Mouse (Mus musculus) MEL (cell line): ENCODE data around the gene Bcorl1. TPM values are rescaled to one million over a fixed set of nuclear protein-coding genes. Genes with fewer than 3 reads are reported as not detected.
A peak's percentile ranks its signal among the peaks of the same experiment; 100 is the strongest.

Experiments
- DNase-seq: peaks from one replicate; pipeline ENCODE4 v3.0.0; 2011; ENCODE audit warnings: low read depth, low spot score
- H3K27ac ChIP-seq: 2 replicates; pipeline ENCODE4 v1.5.1; 2012; ENCODE audit warnings: low read depth, mild to moderate bottlenecking, control low read depth, low read length, moderate library complexity; ENCODE audit not compliant: control insufficient read depth
- H3K27me3 ChIP-seq, 2 experiments: fragments of 150-350 bp in 1 of 2; sonication (generic) in 1 of 2; 2 replicates each; pipeline ENCODE4 v1.6.1; 2012; ENCODE audit warnings: low read length in 2 of 2, mild to moderate bottlenecking in 2 of 2, improper control_type of control experiment in 1 of 2, moderate library complexity in 1 of 2; ENCODE audit not compliant: insufficient read depth in 2 of 2, control insufficient read depth in 1 of 2
- H3K36me3 ChIP-seq, 2 experiments: 2 replicates each; pipeline ENCODE4 v1.6.1; 2012 to 2014; ENCODE audit warnings: low read length in 2 of 2, improper control_type of control experiment in 1 of 2, inconsistent platforms in 1 of 2, mild to moderate bottlenecking in 1 of 2; ENCODE audit not compliant: insufficient read depth in 2 of 2, control insufficient read depth in 1 of 2
- H3K4me1 ChIP-seq, 2 experiments: fragments of 150-350 bp in 1 of 2; sonication (generic) in 1 of 2; 2 replicates each; pipeline ENCODE4 v1.6.1; 2012; ENCODE audit warnings: low read length in 2 of 2, improper control_type of control experiment in 1 of 2, mild to moderate bottlenecking in 1 of 2; ENCODE audit not compliant: insufficient read depth in 2 of 2, control insufficient read depth in 1 of 2
- H3K4me3 ChIP-seq, 2 experiments: fragments of 150-350 bp in 1 of 2; sonication (generic) in 1 of 2; 2 replicates each; pipeline ENCODE4 v1.5.1; 2012; ENCODE audit warnings: low read depth in 2 of 2, low read length in 2 of 2, mild to moderate bottlenecking in 2 of 2, moderate library complexity in 2 of 2, control low read depth in 1 of 2, improper control_type of control experiment in 1 of 2; ENCODE audit not compliant: control insufficient read depth in 1 of 2, insufficient read depth in 1 of 2
- H3K79me2 ChIP-seq: 2 replicates; pipeline ENCODE4 v1.6.1; 2012; ENCODE audit warnings: mild to moderate bottlenecking, low read length, moderate library complexity; ENCODE audit not compliant: control insufficient read depth, poor library complexity, insufficient read depth
- H3K9ac ChIP-seq: 2 replicates; pipeline ENCODE4 v1.6.1; 2012; ENCODE audit warnings: low read depth, mild to moderate bottlenecking, control low read depth, low read length, moderate library complexity; ENCODE audit not compliant: control insufficient read depth, poor library complexity, severe bottlenecking
- H3K9me3 ChIP-seq: fragments of 150-350 bp; sonication (generic); replicated peaks from 2 replicates; pipeline ENCODE4 v1.6.1; 2012; ENCODE audit warnings: mild to moderate bottlenecking, low read length, improper control_type of control experiment, moderate library complexity; ENCODE audit not compliant: insufficient read depth
- BHLHE40 ChIP-seq: IDR thresholded peaks from 2 replicates; pipeline ENCODE4 v1.6.1; 2012; ENCODE audit warnings: low read depth, mild to moderate bottlenecking, inconsistent platforms, low read length, improper control_type of control experiment, borderline replicate concordance
- CHD1 ChIP-seq: IDR thresholded peaks from 2 replicates; pipeline ENCODE4 v1.6.1; 2012; ENCODE audit warnings: low read depth, mild to moderate bottlenecking, inconsistent platforms, low read length, improper control_type of control experiment
- CHD2 ChIP-seq: IDR thresholded peaks from 2 replicates; pipeline ENCODE4 v1.6.1; 2011; ENCODE audit warnings: low read length, improper control_type of control experiment
- CTCF ChIP-seq, 3 experiments: IDR thresholded peaks in 2 of 3; conservative IDR thresholded peaks in 1 of 3; 2 replicates each; pipeline ENCODE4 v1.5.1; 2011 to 2012; ENCODE audit warnings: low read length in 3 of 3, low read depth in 2 of 3, mild to moderate bottlenecking in 2 of 3, improper control_type of control experiment in 1 of 3, inconsistent platforms in 1 of 3, mixed read lengths in 1 of 3, moderate library complexity in 1 of 3; ENCODE audit not compliant: control insufficient read depth in 1 of 3, insufficient read depth in 1 of 3, poor library complexity in 1 of 3, severe bottlenecking in 1 of 3
- E2F4 ChIP-seq: IDR thresholded peaks from 2 replicates; pipeline ENCODE4 v1.6.1; 2011; ENCODE audit warnings: low read depth, low read length, improper control_type of control experiment, borderline replicate concordance
- ELF1 ChIP-seq: IDR thresholded peaks from 2 replicates; pipeline ENCODE4 v1.6.1; 2014; ENCODE audit warnings: low read depth, mild to moderate bottlenecking, inconsistent platforms, low read length, improper control_type of control experiment, moderate library complexity
- EP300 ChIP-seq, 2 experiments: IDR thresholded peaks; 2 replicates each; pipeline ENCODE4 v1.6.1; 2011; ENCODE audit warnings: improper control_type of control experiment in 2 of 2, low read length in 2 of 2, low read depth in 1 of 2, mild to moderate bottlenecking in 1 of 2
- ETS1 ChIP-seq: IDR thresholded peaks from 2 replicates; pipeline ENCODE4 v1.6.1; 2012; ENCODE audit warnings: low read depth, mild to moderate bottlenecking, inconsistent platforms, low read length, improper control_type of control experiment, moderate library complexity
- GABPA ChIP-seq: IDR thresholded peaks from 2 replicates; pipeline ENCODE4 v1.6.1; 2012; ENCODE audit warnings: low read depth, mild to moderate bottlenecking, inconsistent platforms, low read length, improper control_type of control experiment, moderate library complexity
- GATA1 ChIP-seq: IDR thresholded peaks from 2 replicates; pipeline ENCODE4 v1.6.1; 2011; ENCODE audit warnings: low read depth, low read length, improper control_type of control experiment
- HCFC1 ChIP-seq: IDR thresholded peaks from 2 replicates; pipeline ENCODE4 v1.6.1; 2012; ENCODE audit warnings: low read depth, mild to moderate bottlenecking, inconsistent platforms, low read length, improper control_type of control experiment, moderate library complexity
- JUND ChIP-seq: IDR thresholded peaks from 2 replicates; pipeline ENCODE4 v1.6.1; 2011; ENCODE audit warnings: low read depth, mild to moderate bottlenecking, improper control_type of control experiment, low read length
- KAT2A ChIP-seq: conservative IDR thresholded peaks from 2 replicates; pipeline ENCODE4 v1.6.1; 2012; ENCODE audit warnings: low read depth, low read length, improper control_type of control experiment, inconsistent platforms
- MAFK ChIP-seq: IDR thresholded peaks from 2 replicates; pipeline ENCODE4 v1.6.1; 2011; ENCODE audit warnings: low read depth, mild to moderate bottlenecking, low read length, improper control_type of control experiment, borderline replicate concordance
- MAX ChIP-seq: IDR thresholded peaks from 2 replicates; pipeline ENCODE4 v1.6.1; 2011; ENCODE audit warnings: low read length, improper control_type of control experiment
- MXI1 ChIP-seq: IDR thresholded peaks from 2 replicates; pipeline ENCODE4 v1.6.1; 2011; ENCODE audit warnings: mild to moderate bottlenecking, low read depth, low read length, improper control_type of control experiment
- MYB ChIP-seq: IDR thresholded peaks from 2 replicates; pipeline ENCODE4 v1.6.1; 2011; ENCODE audit warnings: mild to moderate bottlenecking, low read depth, low read length, improper control_type of control experiment
- MYC ChIP-seq: IDR thresholded peaks from 2 replicates; pipeline ENCODE4 v1.6.1; 2011; ENCODE audit warnings: low read depth, mild to moderate bottlenecking, low read length, improper control_type of control experiment, moderate library complexity
- NELFE ChIP-seq: IDR thresholded peaks from 2 replicates; pipeline ENCODE4 v1.6.1; 2011; ENCODE audit warnings: low read depth, low read length, improper control_type of control experiment
- NRF1 ChIP-seq: IDR thresholded peaks from 2 replicates; pipeline ENCODE4 v1.6.1; 2014; ENCODE audit warnings: low read depth, mild to moderate bottlenecking, inconsistent platforms, low read length, improper control_type of control experiment, moderate library complexity; ENCODE audit not compliant: poor library complexity, insufficient read depth, severe bottlenecking
- POLR2A ChIP-seq, 2 experiments: IDR thresholded peaks; 2 replicates each; pipeline ENCODE4 v1.6.1; 2011 to 2012; ENCODE audit warnings: low read length in 2 of 2, mild to moderate bottlenecking in 2 of 2, control low read depth in 1 of 2, improper control_type of control experiment in 1 of 2, low read depth in 1 of 2, moderate library complexity in 1 of 2; ENCODE audit not compliant: control insufficient read depth in 1 of 2, insufficient read depth in 1 of 2, poor library complexity in 1 of 2
- POLR2AphosphoS2 ChIP-seq: IDR thresholded peaks from 2 replicates; pipeline ENCODE4 v1.6.1; 2011; ENCODE audit warnings: low read length, improper control_type of control experiment
- POLR2AphosphoS5 ChIP-seq: IDR thresholded peaks from 2 replicates; pipeline ENCODE4 v1.6.1; 2012; ENCODE audit warnings: low read depth, borderline replicate concordance, mild to moderate bottlenecking, inconsistent platforms, low read length, moderate library complexity, mixed read lengths
- RAD21 ChIP-seq: IDR thresholded peaks from 2 replicates; pipeline ENCODE4 v1.6.1; 2011; ENCODE audit warnings: mild to moderate bottlenecking, low read depth, low read length, improper control_type of control experiment
- RCOR1 ChIP-seq: IDR thresholded peaks from 2 replicates; pipeline ENCODE4 v1.6.1; 2012; ENCODE audit warnings: low read depth, mild to moderate bottlenecking, inconsistent platforms, low read length, improper control_type of control experiment
- SIN3A ChIP-seq: IDR thresholded peaks from 2 replicates; pipeline ENCODE4 v1.6.1; 2012; ENCODE audit warnings: low read length, improper control_type of control experiment, inconsistent platforms
- SMC3 ChIP-seq: IDR thresholded peaks from 2 replicates; pipeline ENCODE4 v1.6.1; 2011; ENCODE audit warnings: low read depth, low read length, improper control_type of control experiment
- TAL1 ChIP-seq: IDR thresholded peaks from 2 replicates; pipeline ENCODE4 v1.6.1; 2012; ENCODE audit warnings: mild to moderate bottlenecking, inconsistent platforms, low read length, moderate library complexity, mixed read lengths
- TBP ChIP-seq: IDR thresholded peaks from 2 replicates; pipeline ENCODE4 v1.8.0; 2011; ENCODE audit warnings: low read depth, low read length, improper control_type of control experiment
- TCF12 ChIP-seq: IDR thresholded peaks from 2 replicates; pipeline ENCODE4 v1.6.1; 2014; ENCODE audit warnings: low read depth, mild to moderate bottlenecking, inconsistent platforms, low read length, improper control_type of control experiment, moderate library complexity
- UBTF ChIP-seq: IDR thresholded peaks from 2 replicates; pipeline ENCODE4 v1.6.1; 2012; ENCODE audit warnings: low read depth, mild to moderate bottlenecking, inconsistent platforms, low read length, improper control_type of control experiment, moderate library complexity, borderline replicate concordance; ENCODE audit not compliant: insufficient read depth
- USF1 ChIP-seq: IDR thresholded peaks from 2 replicates; pipeline ENCODE4 v1.6.1; 2014; ENCODE audit warnings: low read depth, mild to moderate bottlenecking, inconsistent platforms, low read length, improper control_type of control experiment, moderate library complexity
- USF2 ChIP-seq, 2 experiments: IDR thresholded peaks; 2 replicates each; pipeline ENCODE4 v1.6.1; 2011 to 2012; ENCODE audit warnings: improper control_type of control experiment in 2 of 2, low read length in 2 of 2, borderline replicate concordance in 1 of 2, inconsistent platforms in 1 of 2, low read depth in 1 of 2, mild to moderate bottlenecking in 1 of 2; ENCODE audit not compliant: insufficient read depth in 1 of 2
- ZC3H11A ChIP-seq: IDR thresholded peaks from 2 replicates; pipeline ENCODE4 v1.6.1; 2012; ENCODE audit warnings: low read depth, mild to moderate bottlenecking, inconsistent platforms, low read length, improper control_type of control experiment
- ZKSCAN1 ChIP-seq: IDR thresholded peaks from 2 replicates; pipeline ENCODE4 v1.6.1; 2012; ENCODE audit warnings: low read depth, mild to moderate bottlenecking, inconsistent platforms, low read length, improper control_type of control experiment, moderate library complexity
- ZMIZ1 ChIP-seq: IDR thresholded peaks from 2 replicates; pipeline ENCODE4 v1.6.1; 2012; ENCODE audit warnings: low read depth, mild to moderate bottlenecking, inconsistent platforms, low read length, improper control_type of control experiment, moderate library complexity
- ZNF384 ChIP-seq: IDR thresholded peaks from 2 replicates; pipeline ENCODE4 v1.6.1; 2012; ENCODE audit warnings: low read depth, mild to moderate bottlenecking, inconsistent platforms, low read length, improper control_type of control experiment
- polyA plus RNA-seq, 2 experiments: library from polyadenylated mRNA; stranded (reverse) in 1 of 2; unstranded in 1 of 2; fragments of >175 nt in 1 of 2; fragments of >200 nt in 1 of 2; gene quantifications; 2 replicates each; pipeline versions ENCODE4 v1.2.1 to v1.2.4; 2012; ENCODE audit warnings: low replicate concordance in 2 of 2, low read depth in 1 of 2; ENCODE audit not compliant: insufficient read length in 2 of 2, insufficient read depth in 1 of 2, missing spikeins in 1 of 2
- total RNA-seq: library from RNA; depleted of rRNA; stranded (reverse); fragments of 300-350 nt; gene quantifications from 2 replicates; pipeline ENCODE4 v1.2.3, GENCODE M21; 2012

The Bcorl1 gene
- total and polyA plus RNA-seq, 3 experiments = 3.0 to 12.9 TPM; not detected in 1

- H3K36me3 ChIP-seq = peaks cover 0 to 2% of the 10 kb centered on the region in 2 experiments; a peak in 3 of 4 replicates
- TF ChIP-seq BHLHE40 (no peak), NELFE (no peak), TAL1 (no peak), USF1 (no peak), SMC3 (peak; percentile 69), CHD2 (no peak), TBP (no peak), MYC (0 out of 2 replicates have a peak, but pooled peaks have one; percentile 14), SIN3A (peak; percentile 13; the same call in 1 of the 2 replicates), ELF1 (no peak), MYB (no peak), MXI1 (no peak), RAD21 (peak; percentile 62), EP300 (IDR thresholded peaks at IDR 0.05; ENCODE audit: low read depth in 1 of 2, low read length in 2 of 2) (no peak), HCFC1 (no peak), ZC3H11A (peak; percentile 27; the same call in 1 of the 2 replicates), ZKSCAN1 (no peak), TCF12 (no peak), GATA1 (no peak), POLR2AphosphoS2 (peak; percentile 35; the same call in 1 of the 2 replicates), ZMIZ1 (no peak), JUND (no peak), CHD1 (no peak), POLR2AphosphoS5 (no peak), MAX (no peak), ZNF384 (no peak), GABPA (no peak), UBTF (no peak), E2F4 (no peak), ETS1 (no peak), CTCF (IDR thresholded peaks at IDR 0.05 in 2 of 3, conservative IDR thresholded peaks at IDR 0.05 in 1 of 3; ENCODE audit: control insufficient read depth in 1 of 3, insufficient read depth in 1 of 3, low read depth in 2 of 3, low read length in 3 of 3, poor library complexity in 1 of 3, severe bottlenecking in 1 of 3) (peak; percentile 40 to 91 (median 74); a peak in 5 of 6 replicates), POLR2A (IDR thresholded peaks at IDR 0.05; ENCODE audit: control insufficient read depth in 1 of 2, insufficient read depth in 1 of 2, low read depth in 1 of 2, low read length in 2 of 2, poor library complexity in 1 of 2) (no peak), RCOR1 (no peak), MAFK (no peak), USF2 (IDR thresholded peaks at IDR 0.05; ENCODE audit: borderline replicate concordance in 1 of 2, insufficient read depth in 1 of 2, low read depth in 1 of 2, low read length in 2 of 2) (no peak), NRF1 (no peak), KAT2A (no peak)
Observed at GRCm38 (mm10) chrX:48409611-48410387, 68.6 kb downstream of the Bcorl1 start.

More at GRCm38 (mm10) chrX:48409611-48410387, 68.6 kb downstream of the Bcorl1 start:
- H3K4me3 ChIP-seq = peak overlapping the region; percentile 67 to 89; a peak in 3 of 4 replicates
- H3K4me1 ChIP-seq = no peaks in the 10 kb centered on the region
- no peaks in the 10 kb centered on the region for H3K27me3 ChIP-seq
- no peaks in the 10 kb centered on the region for H3K79me2 ChIP-seq
- peak overlapping the region; percentile 45 for H3K9ac ChIP-seq
- peak; percentile 80 for DNase-seq
- no peaks in the 10 kb centered on the region for H3K9me3 ChIP-seq
- H3K27ac ChIP-seq = peak overlapping the region; percentile 10; the same call in 1 of the 2 replicates
